Mouse (Mus musculus) heart, adult 2 months (tissue): ENCODE data around the gene Capn11. TPM values are rescaled to one million over a fixed set of nuclear protein-coding genes. Genes with fewer than 3 reads are reported as not detected.

Experiments used
- DNase-seq, 2 experiments: peaks; one replicate each; pipeline ENCODE4 v3.0.0; 2021
- H3K27ac ChIP-seq: fragments of 200-600 bp; 2 replicates; pipeline ENCODE4 v1.8.1; 2022
- H3K27me3 ChIP-seq: fragments of 200-500 bp; 2 replicates; pipeline ENCODE4 v1.6.1; 2012; ENCODE audit warnings: mild to moderate bottlenecking, low read length, inconsistent platforms, mixed read lengths; ENCODE audit not compliant: control insufficient read depth, insufficient read depth
- H3K36me3 ChIP-seq: fragments of 200-500 bp; 2 replicates; pipeline ENCODE4 v1.6.1; 2012; ENCODE audit warnings: low read length, inconsistent platforms; ENCODE audit not compliant: control insufficient read depth, insufficient read depth
- H3K4me1 ChIP-seq: fragments of 200-500 bp; 2 replicates; pipeline ENCODE4 v1.6.1; 2011; ENCODE audit warnings: low read length; ENCODE audit not compliant: control insufficient read depth, insufficient read depth
- H3K4me3 ChIP-seq: fragments of 200-600 bp; 2 replicates; pipeline ENCODE4 v1.8.1; 2022
- H3K79me2 ChIP-seq: fragments of 200-500 bp; replicated peaks from 2 replicates; pipeline ENCODE4 v1.6.1; 2012; ENCODE audit warnings: mild to moderate bottlenecking, inconsistent platforms, low read length, moderate library complexity, mixed read lengths; ENCODE audit not compliant: control insufficient read depth, insufficient read depth
- H3K9ac ChIP-seq: fragments of 200-500 bp; 2 replicates; pipeline ENCODE4 v1.6.1; 2012; ENCODE audit warnings: low read depth, mild to moderate bottlenecking, control low read depth, inconsistent platforms, low read length, mixed read lengths
- CTCF ChIP-seq: fragments of 200-600 bp; IDR thresholded peaks from 2 replicates; pipeline ENCODE4 v1.8.1; 2022; ENCODE audit warnings: antibody characterized with exemption, mild to moderate bottlenecking, moderate library complexity
- EP300 ChIP-seq: fragments of 200-500 bp; IDR thresholded peaks from 2 replicates; pipeline ENCODE4 v1.6.1; 2011; ENCODE audit warnings: low read depth, low read length, control low read depth; ENCODE audit not compliant: insufficient read depth
- POLR2A ChIP-seq: fragments of 200-500 bp; IDR thresholded peaks from 2 replicates; pipeline ENCODE4 v1.6.1; 2011; ENCODE audit warnings: mild to moderate bottlenecking, low read depth, low read length, control low read depth; ENCODE audit not compliant: insufficient read depth
- WGBS: fragments of 180-500 bp; shearing (Covaris S2); methylation state at CpG from one replicate; pipeline ENCODE4 v1.1.7; 2018; 5-methylcytosine and 5-hydroxymethylcytosine counted together
- intact Hi-C: fragments of 180-260 bp; cut with DNase I; formaldehyde crosslinking; loops from one replicate; pipeline ENCODE4 v1.15.1; 2025
- polyA plus RNA-seq: library from polyadenylated mRNA; depleted of rRNA; stranded (reverse); fragments of >200 nt; gene quantifications from 2 replicates; pipeline ENCODE4 v1.2.3, GENCODE M21; 2012
- total RNA-seq, 2 experiments: library from RNA; stranded (reverse); gene quantifications; 2 replicates each; pipeline ENCODE4 v1.2.3; 2021

Gene Capn11
- total and polyA plus RNA-seq, 3 experiments: 0.59 TPM; not detected in 2

DNA sequence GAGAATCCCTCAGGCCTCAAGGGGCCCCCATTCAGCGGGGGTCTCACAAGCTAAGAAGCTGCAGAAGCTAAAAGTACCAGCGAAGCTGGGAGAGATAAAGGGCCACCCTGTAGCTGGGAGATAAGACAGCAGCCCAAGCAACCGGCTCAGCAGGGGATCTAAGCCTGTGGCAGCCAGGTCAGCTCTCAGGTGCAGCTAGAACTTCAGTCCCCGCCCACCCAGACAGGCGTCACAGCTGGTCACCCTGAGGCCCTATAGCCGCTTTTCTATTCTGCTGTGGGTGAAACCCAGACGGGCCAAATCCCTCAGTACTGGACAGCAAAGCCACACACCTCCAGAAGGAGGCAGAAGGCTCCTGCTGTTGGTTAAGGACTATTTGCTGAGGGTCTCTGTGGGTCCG lies 65.6 kb downstream of the Capn11 start:
- Histone ChIP-seq H3K9ac (peak overlapping the region; percentile 37), H3K27ac (peak overlapping the region; percentile 81), H3K36me3 (no peaks in the 10 kb centered on the region), H3K4me1 (peaks cover 35% of the 10 kb centered on the region), H3K4me3 (peak overlapping the region; percentile 25; the same call in 1 of the 2 replicates), H3K79me2 (no peaks in the 10 kb centered on the region), H3K27me3 (no peaks in the 10 kb centered on the region)
- intact Hi-C loops: no loop called here
- no peak for TF ChIP-seq POLR2A
- peak; percentile 27 for TF ChIP-seq CTCF
- 39% methylated on average over 8 of the region's 8 CpGs for WGBS
- DNase-seq: peak in 1 of 2 experiments; percentile 42

DNA sequence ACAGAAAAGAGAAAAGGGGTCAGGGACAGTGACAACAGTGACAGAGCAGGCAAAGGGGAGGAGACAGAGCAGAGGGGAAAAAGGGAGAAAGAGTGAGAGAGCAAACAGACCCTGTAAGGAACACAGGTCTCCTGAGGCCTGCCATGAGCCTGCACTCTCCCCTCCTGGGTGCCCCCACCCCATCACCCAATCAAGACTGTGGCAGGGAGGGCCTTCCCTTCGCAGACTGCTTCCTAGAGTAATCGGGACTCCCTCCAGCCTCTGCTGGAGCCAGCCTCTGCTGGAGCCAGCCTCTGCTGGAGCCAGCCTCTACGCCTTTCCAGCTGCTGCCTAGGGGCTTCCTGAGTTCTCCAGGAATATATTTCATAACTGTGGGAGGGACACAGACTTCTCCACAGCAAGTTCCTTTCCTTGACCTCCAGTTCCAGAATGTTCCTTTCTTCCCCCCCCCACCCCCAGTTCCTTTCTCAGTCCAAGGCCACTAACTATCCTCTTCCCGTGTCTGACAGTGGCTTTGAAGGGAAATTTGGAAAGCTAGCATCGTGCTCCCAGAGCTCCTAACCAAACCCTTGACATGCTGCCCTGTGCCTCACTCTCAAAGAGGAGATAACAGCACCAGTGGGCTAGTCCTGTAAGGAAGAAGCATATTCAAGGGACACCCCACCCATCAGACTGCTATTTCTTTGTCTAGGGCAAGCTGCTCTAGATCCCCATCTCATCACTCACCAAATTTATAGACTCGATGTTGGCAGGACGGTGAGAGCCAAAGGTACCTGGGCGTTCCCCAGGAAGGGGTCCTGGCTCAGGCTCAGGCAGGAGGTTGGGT lies 66.3 kb downstream of the Capn11 start:
- 16% methylated on average over 8 of the region's 8 CpGs for WGBS
- DNase-seq: peak; percentile 76 to 78
- Histone ChIP-seq H3K4me1 (peaks cover 35% of the 10 kb centered on the region), H3K27ac (peak overlapping the region; percentile 81), H3K27me3 (no peaks in the 10 kb centered on the region), H3K36me3 (no peaks in the 10 kb centered on the region), H3K9ac (peak overlapping the region; percentile 67), H3K79me2 (no peaks in the 10 kb centered on the region), H3K4me3 (peak overlapping the region; percentile 30)
- TF ChIP-seq EP300 (no peak), POLR2A (0 out of 2 replicates have a peak, but pooled peaks have one; percentile 8)
- intact Hi-C loops: no loop called here

DNA sequence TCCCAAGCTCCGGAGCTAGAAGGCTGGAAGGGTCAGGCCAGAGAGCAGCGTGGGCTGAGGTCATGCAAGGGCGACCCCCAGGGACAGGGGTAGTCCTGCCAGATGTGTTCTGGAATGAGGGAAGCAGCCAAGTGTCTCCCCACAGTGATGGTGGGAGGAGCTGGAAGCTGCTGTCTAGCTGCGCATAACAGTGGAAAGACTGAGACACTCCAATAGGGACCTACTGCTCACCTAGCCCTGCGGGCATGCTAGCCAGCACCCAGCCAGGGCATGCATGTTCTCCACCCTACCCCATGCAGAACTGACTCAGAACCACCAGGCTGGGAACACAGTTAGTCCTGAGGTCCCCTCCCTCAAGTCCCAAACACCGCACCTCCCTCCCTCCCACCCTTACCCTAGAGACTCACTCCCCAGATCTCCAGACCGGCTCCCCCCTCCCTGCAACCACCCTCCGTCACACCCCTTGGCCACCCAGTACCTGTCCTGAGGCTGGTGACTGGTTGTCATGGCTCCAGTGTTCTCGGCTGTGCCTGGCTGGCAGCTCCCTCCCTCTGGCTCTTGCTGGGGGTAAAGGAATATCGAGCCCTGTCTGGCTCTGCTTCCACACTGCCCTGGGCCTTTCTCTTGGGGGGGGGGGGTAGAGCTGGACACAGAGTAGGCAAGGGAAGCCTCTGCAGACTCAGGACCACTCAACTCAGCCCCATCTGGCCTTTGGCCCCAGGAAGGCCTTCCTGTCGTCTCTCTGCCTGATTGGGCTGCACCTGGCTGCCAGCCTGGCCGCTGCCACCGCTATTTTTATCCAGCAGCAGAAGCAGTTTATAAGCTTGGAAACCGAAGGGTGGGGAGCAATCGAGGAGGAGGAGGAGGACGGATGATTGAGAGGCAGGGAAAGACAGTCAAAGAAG lies 67.2 kb downstream of the Capn11 start:
- TF ChIP-seq EP300 (peak; percentile 75), CTCF (no peak), POLR2A (peak; percentile 55; the same call in 1 of the 2 replicates)
- Histone ChIP-seq H3K9ac (peak overlapping the region; percentile 67), H3K79me2 (no peaks in the 10 kb centered on the region), H3K27me3 (no peaks in the 10 kb centered on the region), H3K4me1 (peaks cover 33% of the 10 kb centered on the region), H3K36me3 (no peaks in the 10 kb centered on the region), H3K4me3 (peak overlapping the region; percentile 30), H3K27ac (peak overlapping the region; percentile 81)
- intact Hi-C loops: no loop called here
- 14% methylated on average over 16 of the region's 16 CpGs for WGBS
- DNase-seq: peak; percentile 81 to 83

DNA sequence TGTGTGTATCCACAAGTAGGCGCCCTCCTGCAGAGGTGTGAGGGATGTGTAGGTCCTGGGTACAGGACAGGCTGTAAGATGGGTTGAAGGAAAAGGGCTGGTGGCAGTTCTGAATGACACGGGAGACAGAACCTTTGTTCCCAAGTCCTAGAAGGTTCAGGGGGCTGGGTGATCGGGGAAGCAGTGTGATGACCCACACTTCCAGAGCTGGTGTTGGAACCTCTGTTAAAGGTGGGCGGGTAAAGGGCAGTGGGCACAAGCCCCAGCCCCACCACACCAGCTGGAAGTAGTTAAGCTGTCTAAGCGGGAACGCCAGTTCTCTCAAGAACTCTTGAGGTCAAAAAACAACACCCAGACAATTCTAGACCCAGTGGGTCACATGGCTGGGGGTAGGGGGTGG lies 68.7 kb downstream of the Capn11 start:
- intact Hi-C loops: no loop called here
- no peak for DNase-seq
- peaks cover 29% of the 10 kb centered on the region for H3K4me1 ChIP-seq
- H3K79me2 ChIP-seq: no peaks in the 10 kb centered on the region
- no peak overlapping the region for H3K4me3 ChIP-seq
- no peak overlapping the region for H3K9ac ChIP-seq
- H3K27ac ChIP-seq: 0 out of 2 replicates have a peak overlapping the region, but pooled peaks have one; percentile 81
- TF ChIP-seq POLR2A (no peak), EP300 (no peak), CTCF (no peak)
- H3K27me3 ChIP-seq: no peaks in the 10 kb centered on the region
- peaks cover 5% of the 10 kb centered on the region; the same call in 1 of the 2 replicates for H3K36me3 ChIP-seq
- WGBS: 85% methylated on average over 6 of the region's 6 CpGs

DNA sequence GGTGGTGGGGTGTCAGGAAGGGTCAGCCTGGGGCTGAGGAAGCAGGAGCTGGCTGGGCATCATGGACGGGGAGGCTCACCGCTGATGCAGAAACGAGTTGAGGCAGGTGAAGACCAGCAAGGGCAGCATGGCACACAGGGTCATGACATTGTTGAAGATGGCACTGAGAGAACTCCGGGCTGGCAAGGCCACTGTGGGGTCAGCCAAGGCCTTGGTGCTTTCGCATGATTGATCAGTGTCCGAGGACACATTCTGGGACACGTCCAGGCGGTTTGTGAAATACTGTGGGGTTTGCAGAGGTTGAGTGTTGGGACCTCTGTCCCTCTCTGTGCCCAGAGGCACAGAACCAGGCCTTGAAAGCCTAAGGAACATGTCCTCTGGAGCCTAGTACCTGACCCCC lies 69.3 kb downstream of the Capn11 start:
- 93% methylated on average over 8 of the region's 8 CpGs for WGBS
- intact Hi-C loops: loop anchor here (10.0 kb wide), 2 partner anchors 295 to 565 kb away; partner anchors contain the start of gene Mad2l1bp
- H3K79me2 ChIP-seq: no peaks in the 10 kb centered on the region
- peaks cover 7% of the 10 kb centered on the region; the same call in 1 of the 2 replicates for H3K36me3 ChIP-seq
- no peak overlapping the region for H3K9ac ChIP-seq
- peaks cover 33% of the 10 kb centered on the region for H3K4me1 ChIP-seq
- no peak for TF ChIP-seq EP300
- no peak for TF ChIP-seq CTCF
- TF ChIP-seq POLR2A: no peak
- H3K4me3 ChIP-seq: no peak overlapping the region
- no peaks in the 10 kb centered on the region for H3K27me3 ChIP-seq
- no peak overlapping the region for H3K27ac ChIP-seq
- DNase-seq: peak in 1 of 2 experiments; percentile 22
